Mouse (Mus musculus): Measurements from ENCODE around the gene Elobl. TPM values are rescaled to one million over a fixed set of nuclear protein-coding genes. Genes with fewer than 3 reads are reported as not detected.
A peak's percentile ranks its signal among the peaks of the same experiment; 100 is the strongest.

The Elobl gene
- polyA plus RNA-seq, 1 experiment from 2014 or later = not detected

GRCm38 (mm10) chr11:88981337-88981736 lies 14.6 kb upstream of the Elobl start:
- peaks cover 45% of the 10 kb centered on the region for H3K36me3 ChIP-seq
- H3K9me3 ChIP-seq (replicated peaks) = no peaks in the 10 kb centered on the region
- no peak overlapping the region for H3K4me2 ChIP-seq (replicated peaks)
- no peak overlapping the region for H3K4me3 ChIP-seq
- no peaks in the 10 kb centered on the region for H3K4me1 ChIP-seq
- H3K9ac ChIP-seq = no peak overlapping the region
- H3K27ac ChIP-seq = no peak overlapping the region
- 83% methylated on average over 8 of the region's 8 CpGs for WGBS
- no peaks in the 10 kb centered on the region for H3K27me3 ChIP-seq
- no peak for ATAC-seq (ENCODE audit: low FRiP score)

DNA sequence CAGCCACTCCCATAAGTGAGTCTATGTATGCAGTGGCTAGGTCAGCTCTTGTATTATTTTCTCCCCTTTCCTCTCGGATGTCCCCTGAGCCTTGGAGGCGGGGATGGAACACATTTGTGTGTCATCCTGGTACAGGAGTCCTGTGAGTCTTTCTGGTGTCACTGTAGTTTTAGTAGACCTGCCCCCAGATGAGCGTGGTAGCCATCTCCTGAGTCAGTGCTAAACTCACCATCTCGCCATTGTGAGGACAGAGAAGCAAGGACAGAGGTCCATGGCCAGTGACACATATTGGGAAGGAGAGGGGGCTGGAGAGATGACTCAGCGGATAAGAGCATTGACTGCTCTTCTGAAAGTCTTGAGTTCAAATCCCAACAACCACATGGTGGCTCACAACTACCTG lies 10.5 kb upstream of the Elobl start:
- 92% methylated on average over 5 of the region's 5 CpGs for WGBS
- no peak overlapping the region for H3K4me2 ChIP-seq (replicated peaks)
- ATAC-seq (ENCODE audit: low FRiP score) = no peak

DNA sequence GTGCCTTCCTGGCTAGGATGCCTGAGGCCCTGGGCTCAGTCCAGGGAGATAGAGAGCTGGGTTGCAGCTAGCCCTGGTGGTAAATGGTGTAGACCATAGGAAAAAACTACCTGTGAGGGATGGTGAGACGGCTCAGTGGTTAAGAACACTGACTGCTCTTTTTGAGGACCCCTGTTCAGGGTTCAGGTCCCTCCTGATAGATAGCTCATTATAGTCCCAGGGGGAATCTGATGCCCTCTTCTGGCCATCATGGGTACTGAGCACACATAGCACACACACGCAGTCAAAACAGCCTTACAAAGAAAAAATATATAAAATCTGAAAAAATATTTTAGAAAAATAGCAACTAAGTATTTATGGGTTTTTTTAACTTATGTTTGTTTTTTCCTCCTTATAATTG lies 9.6 kb upstream of the Elobl start:
- no peak for ATAC-seq (ENCODE audit: low FRiP score)
- peaks cover 11% of the 10 kb centered on the region for H3K4me1 ChIP-seq
- no peaks in the 10 kb centered on the region for H3K9me3 ChIP-seq (replicated peaks)
- H3K27me3 ChIP-seq = no peaks in the 10 kb centered on the region
- no peak overlapping the region for H3K4me2 ChIP-seq (replicated peaks)
- H3K27ac ChIP-seq = no peak overlapping the region
- 88% methylated on average over 2 of the region's 2 CpGs for WGBS
- no peak overlapping the region for H3K4me3 ChIP-seq
- H3K9ac ChIP-seq = no peak overlapping the region
- H3K36me3 ChIP-seq = peaks cover 3% of the 10 kb centered on the region

More for the DNA sequence above, 10.5 kb upstream of the Elobl start:
- Histone ChIP-seq H3K9me3 (replicated peaks) (no peaks in the 10 kb centered on the region), H3K36me3 (peaks cover 11% of the 10 kb centered on the region), H3K4me3 (no peak overlapping the region), H3K27me3 (no peaks in the 10 kb centered on the region), H3K27ac (no peak overlapping the region), H3K4me1 (peaks cover 11% of the 10 kb centered on the region), H3K9ac (no peak overlapping the region)

DNA sequence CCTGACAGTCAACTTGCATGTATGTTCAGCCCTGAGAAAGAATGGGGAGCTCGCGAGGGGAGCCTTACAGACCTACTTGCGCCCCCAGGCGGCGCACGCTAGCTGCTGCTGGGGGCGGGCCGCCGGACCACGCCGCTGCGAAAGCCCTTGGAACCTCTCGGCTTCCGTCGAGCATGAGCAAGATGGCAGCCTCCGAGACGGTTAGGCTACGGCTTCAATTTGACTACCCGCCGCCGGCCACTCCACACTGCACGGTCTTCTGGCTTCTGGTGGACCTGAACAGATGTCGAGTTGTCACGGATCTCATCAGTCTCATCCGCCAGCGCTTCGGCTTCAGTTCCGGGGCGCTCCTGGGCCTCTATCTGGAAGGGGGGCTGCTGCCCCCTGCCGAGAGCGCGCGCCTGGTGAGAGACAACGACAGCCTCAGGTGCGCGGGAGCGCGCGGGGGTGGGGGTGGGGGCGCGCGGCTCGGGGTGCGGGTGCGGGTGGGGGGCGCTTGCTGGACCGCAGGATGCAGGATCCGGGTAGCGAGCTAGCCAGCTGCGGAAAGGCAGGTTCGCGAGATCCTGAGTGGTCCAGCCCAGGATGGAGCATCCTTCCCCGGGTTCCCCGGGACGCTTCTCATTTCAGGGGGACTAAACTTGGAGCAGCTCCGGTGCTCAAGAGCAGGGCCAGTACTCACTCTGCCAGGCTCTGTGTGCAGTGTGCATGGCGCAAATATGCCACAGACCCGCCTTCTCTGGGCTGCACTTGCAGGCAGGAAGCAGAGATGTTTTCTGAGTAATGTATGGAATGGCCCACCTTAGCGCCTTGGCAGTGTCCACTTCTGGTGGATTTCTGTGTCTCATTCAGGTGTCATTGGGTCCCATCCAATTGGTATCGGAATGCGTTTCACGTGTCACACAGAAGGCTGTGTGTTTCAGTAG lies 7.3 kb upstream of the Elobl start:
- Histone ChIP-seq H3K4me1 (peaks cover 11% of the 10 kb centered on the region), H3K9ac (peak overlapping the region; percentile 80), H3K36me3 (no peaks in the 10 kb centered on the region), H3K4me2 (replicated peaks) (peak overlapping the region; percentile 72), H3K4me3 (peak overlapping the region; percentile 70), H3K27ac (peak overlapping the region; percentile 90), H3K9me3 (replicated peaks) (no peaks in the 10 kb centered on the region), H3K27me3 (peaks cover 3% of the 10 kb centered on the region; the same call in 1 of the 2 replicates)
- peak; percentile 82 for ATAC-seq (ENCODE audit: low FRiP score)
- 2% methylated on average over 62 of the region's 62 CpGs for WGBS

DNA sequence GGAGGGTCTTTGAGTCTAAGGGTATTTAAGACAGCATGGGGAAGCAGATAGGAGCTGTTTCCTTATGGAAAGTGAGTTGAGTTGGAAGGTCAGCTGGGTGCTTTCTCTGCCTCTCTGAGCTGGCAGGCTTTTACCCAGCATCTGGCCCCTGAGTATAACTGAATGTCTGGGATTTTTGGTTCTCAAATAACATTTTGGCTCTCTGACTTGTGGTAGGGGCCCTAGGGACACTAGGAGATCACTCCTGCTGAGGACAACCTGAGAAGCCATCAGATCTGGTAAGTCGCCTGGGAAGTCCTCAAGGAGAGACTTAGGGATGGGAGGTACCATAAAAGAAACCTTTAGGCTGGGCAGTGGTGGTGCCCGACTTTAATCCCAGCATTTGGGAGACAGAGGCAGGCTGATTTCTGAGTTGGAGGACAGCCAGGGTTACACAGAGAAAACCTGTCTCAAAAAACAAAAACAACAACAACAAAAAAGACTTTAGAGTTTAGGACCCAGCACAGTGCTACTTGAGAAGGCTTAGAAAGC lies 3.5 kb upstream of the Elobl start, which contains the start of gene Coil:
Coil (plus strand) TSS at position 51 of the 531 bp plus-strand sequence.
- peaks cover 8% of the 10 kb centered on the region for H3K4me1 ChIP-seq
- ATAC-seq (ENCODE audit: low FRiP score) = no peak
- no peaks in the 10 kb centered on the region for H3K36me3 ChIP-seq
- H3K27ac ChIP-seq = no peak within 1 kb of the TSS
- H3K4me2 ChIP-seq (replicated peaks) = no peak within 1 kb of the TSS
- H3K27me3 ChIP-seq = peaks cover 3% of the 10 kb centered on the region; the same call in 1 of the 2 replicates
- no peak within 1 kb of the TSS for H3K4me3 ChIP-seq
- H3K9ac ChIP-seq = no peak within 1 kb of the TSS
- H3K9me3 ChIP-seq (replicated peaks) = no peaks in the 10 kb centered on the region
- 33% methylated on average over 2 of the region's 2 CpGs for WGBS

- no peak overlapping the region for H3K4me3 ChIP-seq
- H3K27me3 ChIP-seq = no peaks in the 10 kb centered on the region
- no peak overlapping the region for H3K4me2 ChIP-seq (replicated peaks)
- H3K9ac ChIP-seq = no peak overlapping the region
- no peaks in the 10 kb centered on the region; the same call in 1 of the 2 replicates for H3K4me1 ChIP-seq
- no peak for ATAC-seq (ENCODE audit: low FRiP score)
- no peak overlapping the region for H3K27ac ChIP-seq
- H3K36me3 ChIP-seq = no peaks in the 10 kb centered on the region
- no peaks in the 10 kb centered on the region for H3K9me3 ChIP-seq (replicated peaks)
- WGBS = 81% methylated on average over 3 of the region's 3 CpGs
These were observed 7.9 kb downstream of the Elobl start for GRCm38 (mm10) chr11:88958851-88959250.

DNA sequence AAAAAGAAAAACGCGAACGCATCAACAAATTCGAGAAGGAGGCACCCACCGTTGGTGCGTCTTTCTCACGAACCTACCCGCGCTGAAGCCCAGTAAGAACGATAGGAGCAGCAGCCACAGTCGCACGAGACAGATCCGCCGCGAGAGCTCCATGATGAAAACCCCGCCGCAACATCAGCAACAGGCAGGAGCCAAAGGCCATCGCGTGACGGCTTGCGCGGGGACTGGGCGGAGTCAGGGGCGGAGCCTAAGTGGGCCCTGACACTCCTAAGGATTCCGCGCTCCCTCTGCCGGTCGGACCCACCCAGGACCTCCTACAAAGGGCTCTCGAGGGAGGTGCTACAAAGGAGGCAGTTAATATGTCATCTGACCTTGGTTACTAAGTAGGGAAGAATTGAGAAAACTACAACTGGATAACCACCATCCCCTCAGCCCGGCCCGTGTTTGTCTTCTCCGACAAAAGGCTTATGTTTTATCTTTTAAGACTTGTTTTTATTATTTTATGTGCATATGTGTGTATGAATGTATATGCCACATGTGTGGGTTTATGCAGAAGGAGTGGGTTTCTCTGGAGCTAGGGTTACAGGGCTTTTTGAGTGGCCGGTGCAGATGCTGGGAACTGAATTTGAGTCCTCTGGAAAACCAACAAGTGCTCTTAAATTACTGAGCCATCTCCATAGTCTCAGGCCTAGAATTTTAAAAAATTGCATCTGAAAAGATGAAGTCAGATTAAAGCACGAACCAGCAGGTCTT lies 11.3 kb downstream of the Elobl start, which contains the start of gene Scpep1:
Scpep1 (minus strand) TSS at position 249 of the 753 bp plus-strand sequence.
- peak within 1 kb of the TSS; percentile 55 for H3K9ac ChIP-seq
- peaks cover 3% of the 10 kb centered on the region; the same call in 1 of the 2 replicates for H3K36me3 ChIP-seq
- no peaks in the 10 kb centered on the region for H3K27me3 ChIP-seq
- peak; percentile 97 for ATAC-seq (ENCODE audit: low FRiP score)
- 5% methylated on average over 34 of the region's 34 CpGs for WGBS
- peak within 1 kb of the TSS; percentile 59 for H3K4me2 ChIP-seq (replicated peaks)
- H3K9me3 ChIP-seq (replicated peaks) = no peaks in the 10 kb centered on the region
- peak within 1 kb of the TSS; percentile 45; the same call in 1 of the 2 replicates for H3K27ac ChIP-seq
- H3K4me3 ChIP-seq = peak within 1 kb of the TSS; percentile 46
- no peaks in the 10 kb centered on the region; the same call in 1 of the 2 replicates for H3K4me1 ChIP-seq

DNA sequence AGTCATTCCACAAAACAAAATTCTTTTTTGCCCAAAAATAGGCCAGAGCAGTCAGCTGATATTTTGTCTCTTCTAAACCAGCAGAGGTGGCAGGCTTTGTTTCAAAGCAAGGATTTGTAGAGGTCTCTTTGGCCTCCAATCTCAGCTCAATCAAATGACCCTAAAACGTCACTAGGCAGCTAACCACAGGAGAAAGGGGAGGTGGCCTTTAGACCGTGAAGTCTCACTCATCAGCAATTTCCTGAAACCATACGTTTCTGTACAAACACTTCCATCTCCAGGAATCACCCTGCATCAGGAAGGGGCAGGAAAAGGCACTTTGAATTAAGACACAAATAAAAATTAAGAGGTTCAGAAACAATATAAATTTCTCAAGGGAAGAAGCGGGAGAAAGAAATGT lies 11.9 kb downstream of the Elobl start:
- Histone ChIP-seq H3K4me3 (peak overlapping the region; percentile 46), H3K9me3 (replicated peaks) (no peaks in the 10 kb centered on the region), H3K9ac (peak overlapping the region; percentile 55), H3K4me1 (no peaks in the 10 kb centered on the region; the same call in 1 of the 2 replicates), H3K4me2 (replicated peaks) (peak overlapping the region; percentile 59), H3K36me3 (peaks cover 3% of the 10 kb centered on the region; the same call in 1 of the 2 replicates), H3K27me3 (no peaks in the 10 kb centered on the region), H3K27ac (peak overlapping the region; percentile 45; the same call in 1 of the 2 replicates)
- ATAC-seq (ENCODE audit: low FRiP score) = peak; percentile 61; the same call in 1 of the 2 replicates
- WGBS = 0% methylated on average over 4 of the region's 4 CpGs

DNA sequence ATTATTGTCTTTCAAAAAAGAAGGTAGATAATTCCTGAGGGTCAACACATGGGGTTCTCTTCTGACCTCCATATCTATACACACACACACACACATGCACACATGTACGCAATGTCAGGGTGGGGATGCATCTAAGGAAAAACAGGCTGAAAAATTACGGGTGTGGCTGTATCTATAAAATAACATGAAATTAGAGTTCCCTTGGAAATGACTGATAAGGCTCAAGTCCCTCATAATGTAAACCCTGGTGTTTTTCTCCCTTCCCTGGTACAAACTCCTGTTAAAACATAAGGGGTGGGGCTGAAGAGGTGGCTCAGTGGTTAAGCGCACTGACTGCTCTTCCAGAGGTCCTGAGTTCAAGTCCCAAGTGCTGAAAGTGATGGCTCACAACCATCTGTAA lies 13.1 kb downstream of the Elobl start:
- Histone ChIP-seq H3K27ac (no peak overlapping the region), H3K4me2 (replicated peaks) (no peak overlapping the region), H3K9ac (no peak overlapping the region), H3K4me1 (no peaks in the 10 kb centered on the region; the same call in 1 of the 2 replicates), H3K4me3 (no peak overlapping the region), H3K9me3 (replicated peaks) (no peaks in the 10 kb centered on the region), H3K27me3 (no peaks in the 10 kb centered on the region), H3K36me3 (peaks cover 3% of the 10 kb centered on the region; the same call in 1 of the 2 replicates)
- 92% methylated on average over 3 of the region's 3 CpGs for WGBS
- no peak for ATAC-seq (ENCODE audit: low FRiP score)

- H3K9ac ChIP-seq = no peak overlapping the region
- no peaks in the 10 kb centered on the region for H3K27me3 ChIP-seq
- H3K36me3 ChIP-seq = peaks cover 3% of the 10 kb centered on the region; the same call in 1 of the 2 replicates
- ATAC-seq (ENCODE audit: low FRiP score) = no peak
- no peaks in the 10 kb centered on the region for H3K9me3 ChIP-seq (replicated peaks)
- H3K4me2 ChIP-seq (replicated peaks) = no peak overlapping the region
- no peak overlapping the region for H3K27ac ChIP-seq
- no peaks in the 10 kb centered on the region; the same call in 1 of the 2 replicates for H3K4me1 ChIP-seq
- H3K4me3 ChIP-seq = no peak overlapping the region
- WGBS = 93% methylated on average over 5 of the region's 5 CpGs
These were observed 14.6 kb downstream of the Elobl start for GRCm38 (mm10) chr11:88952117-88952516.

DNA sequence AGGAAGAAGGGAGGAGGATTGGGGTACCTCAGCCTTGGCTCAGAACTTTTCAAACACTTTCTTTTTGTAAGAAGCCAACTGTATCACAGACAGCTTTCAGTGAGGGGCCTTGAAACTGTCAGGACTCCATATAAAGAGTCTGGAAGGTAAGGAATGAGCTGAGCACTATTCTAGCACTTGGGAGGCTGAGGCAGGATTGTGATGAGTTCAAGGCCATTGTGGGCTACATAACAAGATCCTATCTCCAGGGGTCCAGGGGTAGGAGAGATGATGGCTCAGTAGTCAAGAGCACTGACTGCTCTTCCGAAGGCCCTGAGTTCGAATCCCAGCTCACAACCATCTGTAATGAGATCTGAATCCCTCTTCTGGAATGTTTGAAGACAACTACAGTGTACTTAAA lies 15.2 kb downstream of the Elobl start:
- no peak for ATAC-seq (ENCODE audit: low FRiP score)
- no peak overlapping the region for H3K27ac ChIP-seq
- H3K4me2 ChIP-seq (replicated peaks) = no peak overlapping the region
- H3K9me3 ChIP-seq (replicated peaks) = no peaks in the 10 kb centered on the region
- WGBS = 94% methylated on average over 2 of the region's 2 CpGs
- no peak overlapping the region for H3K9ac ChIP-seq
- H3K4me3 ChIP-seq = no peak overlapping the region
- H3K36me3 ChIP-seq = peaks cover 6% of the 10 kb centered on the region; the same call in 1 of the 2 replicates
- H3K4me1 ChIP-seq = no peaks in the 10 kb centered on the region; the same call in 1 of the 2 replicates
- no peaks in the 10 kb centered on the region for H3K27me3 ChIP-seq
